Mouse (Mus musculus) stomach, embryonic 14.5 days (tissue): ENCODE results near the gene Sh2d4b. TPM values are rescaled to one million over a fixed set of nuclear protein-coding genes. Genes with fewer than 3 reads are reported as not detected.

ENCODE experiments used
- ATAC-seq: fragments of 200-750 bp; cut with Nextera tagmentation; 2 replicates; pipeline ENCODE4 v1.8.0; 2017; ENCODE audit warnings: low read depth, moderate TSS enrichment; ENCODE audit not compliant: insufficient number of reproducible peaks, insufficient read depth, low FRiP score
- H3K27ac ChIP-seq: fragments of 300-500 bp; sonication (generic); 2 replicates; pipeline ENCODE4 v1.5.1; 2014; ENCODE audit warnings: mild to moderate bottlenecking, low read length, moderate library complexity, mixed read lengths
- H3K27me3 ChIP-seq: fragments of 300-500 bp; sonication (generic); 2 replicates; pipeline ENCODE4 v1.6.1; 2014; ENCODE audit warnings: low read length, control low read depth, mixed read lengths; ENCODE audit not compliant: control insufficient read depth, insufficient read depth
- H3K36me3 ChIP-seq: fragments of 300-500 bp; sonication (generic); 2 replicates; pipeline ENCODE4 v1.6.1; 2014; ENCODE audit warnings: mild to moderate bottlenecking, control low read depth, low read length, moderate library complexity, mixed read lengths; ENCODE audit not compliant: control insufficient read depth, insufficient read depth
- H3K4me1 ChIP-seq: fragments of 300-500 bp; sonication (generic); 2 replicates; pipeline ENCODE4 v1.6.1; 2014; ENCODE audit warnings: low read length, control low read depth, mixed read lengths; ENCODE audit not compliant: control insufficient read depth, insufficient read depth
- H3K4me2 ChIP-seq: fragments of 300-500 bp; sonication (generic); replicated peaks from 2 replicates; pipeline ENCODE4 v1.6.1; 2014; ENCODE audit warnings: low read depth, low read length, control low read depth
- H3K4me3 ChIP-seq: fragments of 300-500 bp; sonication (generic); 2 replicates; pipeline ENCODE4 v1.5.1; 2014; ENCODE audit warnings: low read depth, low read length, control low read depth
- H3K9ac ChIP-seq: fragments of 300-500 bp; sonication (generic); replicated peaks from 2 replicates; pipeline ENCODE4 v1.6.1; 2014; ENCODE audit warnings: low read depth, mild to moderate bottlenecking, control low read depth, low read length, moderate library complexity, mixed read lengths
- H3K9me3 ChIP-seq: fragments of 300-500 bp; sonication (generic); 2 replicates; pipeline ENCODE4 v1.6.1; 2016; ENCODE audit warnings: low read depth, low read length, control low read depth; ENCODE audit not compliant: control insufficient read depth
- WGBS: fragments of 180-500 bp; shearing (Covaris S2); extraction: QIAGEN DNeasy Blood & Tissue Kit; methylation state at CpG from one replicate; pipeline ENCODE4 v1.1.7; 2014; 5-methylcytosine and 5-hydroxymethylcytosine counted together
- polyA plus RNA-seq: library from polyadenylated mRNA; unstranded; fragments of >200 nt; fragmentation: Nextera tagmentation; extraction: Ambion mirVana; gene quantifications from 2 replicates; pipeline ENCODE4 v1.2.1, GENCODE M21; 2014

The Sh2d4b gene
- polyA plus RNA-seq, 1 experiment from 2014 or later, result 0.56 TPM

DNA sequence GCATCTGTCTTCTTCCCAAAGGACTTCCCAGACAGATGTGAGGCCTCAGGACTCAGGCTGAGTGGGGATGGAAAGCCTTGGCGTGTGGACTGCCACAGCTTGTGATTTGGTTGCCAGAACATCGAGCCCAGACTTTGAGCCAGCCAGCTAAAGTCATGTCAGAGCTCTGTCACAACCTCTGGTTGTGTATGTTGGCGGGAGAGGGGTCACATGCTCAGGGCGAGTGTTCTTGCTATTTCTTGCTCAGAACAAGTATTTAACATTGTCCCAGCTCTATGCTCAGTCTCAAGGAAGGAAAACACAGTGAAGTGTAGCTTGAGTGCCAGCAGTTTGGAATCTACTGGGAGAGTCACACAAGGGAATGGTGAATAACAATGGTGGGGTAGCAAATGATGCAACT lies 3.4 kb downstream of the Sh2d4b start:
- H3K4me2 ChIP-seq, result no peak overlapping the region
- no peaks in the 10 kb centered on the region for H3K9me3 ChIP-seq
- H3K36me3 ChIP-seq, result no peaks in the 10 kb centered on the region
- no peaks in the 10 kb centered on the region for H3K27me3 ChIP-seq
- 58% methylated on average over 4 of the region's 4 CpGs for WGBS
- no peak overlapping the region for H3K9ac ChIP-seq
- no peaks in the 10 kb centered on the region for H3K4me1 ChIP-seq
- H3K4me3 ChIP-seq, result no peak overlapping the region
- H3K27ac ChIP-seq, result no peak overlapping the region
- no peak for ATAC-seq

DNA sequence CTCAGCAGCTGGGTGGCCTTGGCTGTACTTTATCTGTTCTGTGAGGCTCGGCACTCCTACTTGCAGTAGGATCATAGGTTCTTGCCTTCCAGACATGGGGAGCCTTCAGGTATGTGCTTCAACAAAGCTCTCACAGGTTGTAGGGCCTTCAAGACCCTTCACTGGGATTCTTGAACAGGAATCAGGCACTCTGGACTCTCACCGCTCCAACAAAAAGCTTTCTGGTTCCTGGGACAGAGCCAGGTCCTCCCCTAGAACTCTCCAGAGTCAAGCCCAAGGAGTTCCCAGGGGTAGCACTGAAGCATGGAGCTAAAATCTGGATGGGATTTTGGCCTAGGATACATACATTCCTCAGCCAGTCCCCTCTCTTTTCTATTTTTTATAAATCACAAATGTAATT lies 3.9 kb downstream of the Sh2d4b start:
- H3K9ac ChIP-seq, result no peak overlapping the region
- no peak overlapping the region for H3K4me2 ChIP-seq
- no peaks in the 10 kb centered on the region for H3K36me3 ChIP-seq
- H3K27me3 ChIP-seq, result no peaks in the 10 kb centered on the region
- no peak overlapping the region for H3K27ac ChIP-seq
- ATAC-seq, result no peak
- H3K4me1 ChIP-seq, result no peaks in the 10 kb centered on the region
- H3K4me3 ChIP-seq, result no peak overlapping the region
- H3K9me3 ChIP-seq, result no peaks in the 10 kb centered on the region
- WGBS, result 80% methylated on average over 2 of the region's 2 CpGs

- 81% methylated on average over 6 of the region's 6 CpGs for WGBS
- Histone ChIP-seq H3K36me3 (no peaks in the 10 kb centered on the region), H3K4me3 (no peak overlapping the region), H3K9ac (no peak overlapping the region), H3K4me2 (no peak overlapping the region), H3K9me3 (no peaks in the 10 kb centered on the region), H3K4me1 (no peaks in the 10 kb centered on the region), H3K27ac (no peak overlapping the region), H3K27me3 (no peaks in the 10 kb centered on the region)
- no peak for ATAC-seq
Observed at GRCm38 (mm10) chr14:40886428-40887202, 6.5 kb downstream of the Sh2d4b start.

DNA sequence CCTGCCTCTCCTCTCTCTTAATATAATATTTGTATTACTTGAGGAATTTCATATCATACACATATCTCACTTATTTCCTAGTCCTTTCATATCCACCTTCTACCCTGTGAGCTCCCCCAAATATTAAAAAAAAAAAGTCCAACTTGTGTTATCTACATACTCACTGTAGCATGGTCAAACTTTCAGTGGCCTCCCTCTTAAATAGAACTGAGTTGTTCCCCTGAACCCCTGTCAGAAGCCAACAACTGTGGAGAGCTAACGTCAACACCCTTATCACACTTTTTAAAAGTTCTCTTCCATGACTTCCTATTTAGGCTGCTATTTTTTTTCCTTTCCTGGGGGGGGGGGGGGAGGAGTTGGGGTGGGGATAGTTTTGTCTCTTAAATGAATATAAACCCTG lies 7.3 kb downstream of the Sh2d4b start:
- no peak overlapping the region for H3K4me3 ChIP-seq
- no peak overlapping the region for H3K9ac ChIP-seq
- H3K9me3 ChIP-seq, result no peaks in the 10 kb centered on the region
- H3K4me2 ChIP-seq, result no peak overlapping the region
- no peaks in the 10 kb centered on the region for H3K36me3 ChIP-seq
- H3K27me3 ChIP-seq, result no peaks in the 10 kb centered on the region
- no peak overlapping the region for H3K27ac ChIP-seq
- 17% methylated on average over 1 of the region's 1 CpGs for WGBS
- ATAC-seq, result no peak
- no peaks in the 10 kb centered on the region for H3K4me1 ChIP-seq

DNA sequence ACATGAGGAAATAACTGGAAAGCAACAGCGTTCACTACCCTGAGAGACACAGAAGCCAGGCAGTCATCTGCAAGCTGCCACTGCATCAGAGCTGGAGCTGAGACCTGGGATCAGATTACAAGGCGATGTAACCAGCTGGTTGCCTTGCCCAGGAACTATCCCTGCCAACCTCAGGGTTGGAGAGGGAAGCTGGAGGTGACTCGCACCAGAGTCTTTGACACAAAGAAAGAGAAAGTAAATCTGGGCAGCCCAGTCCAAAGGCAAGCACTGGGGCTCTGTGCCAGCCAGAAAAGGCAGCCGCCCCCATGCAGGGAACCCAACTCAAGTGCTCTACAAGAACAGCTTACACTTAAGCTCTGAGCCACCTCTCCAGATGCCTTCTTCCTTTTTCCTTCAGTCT lies 7.8 kb downstream of the Sh2d4b start:
- H3K4me2 ChIP-seq, result no peak overlapping the region
- no peak overlapping the region for H3K9ac ChIP-seq
- no peaks in the 10 kb centered on the region for H3K9me3 ChIP-seq
- no peak overlapping the region for H3K27ac ChIP-seq
- ATAC-seq, result no peak
- H3K27me3 ChIP-seq, result no peaks in the 10 kb centered on the region
- no peak overlapping the region for H3K4me3 ChIP-seq
- no peaks in the 10 kb centered on the region for H3K36me3 ChIP-seq
- no peaks in the 10 kb centered on the region for H3K4me1 ChIP-seq
- WGBS, result 23% methylated on average over 4 of the region's 4 CpGs

GRCm38 (mm10) chr14:40874565-40874964 lies 18.5 kb downstream of the Sh2d4b start:
- no peak overlapping the region for H3K4me3 ChIP-seq
- H3K27ac ChIP-seq, result no peak overlapping the region
- no peaks in the 10 kb centered on the region for H3K4me1 ChIP-seq
- H3K4me2 ChIP-seq, result no peak overlapping the region
- no peaks in the 10 kb centered on the region for H3K27me3 ChIP-seq
- H3K9ac ChIP-seq, result no peak overlapping the region
- no peaks in the 10 kb centered on the region for H3K36me3 ChIP-seq
- H3K9me3 ChIP-seq, result no peaks in the 10 kb centered on the region
- ATAC-seq, result no peak

- H3K27me3 ChIP-seq, result no peaks in the 10 kb centered on the region
- H3K36me3 ChIP-seq, result no peaks in the 10 kb centered on the region
- H3K9me3 ChIP-seq, result no peaks in the 10 kb centered on the region
- H3K27ac ChIP-seq, result no peak overlapping the region
- no peak overlapping the region for H3K4me2 ChIP-seq
- H3K4me1 ChIP-seq, result no peaks in the 10 kb centered on the region
- no peak overlapping the region for H3K4me3 ChIP-seq
- no peak for ATAC-seq
- H3K9ac ChIP-seq, result no peak overlapping the region
- WGBS, result 92% methylated on average over 5 of the region's 5 CpGs
Observed at GRCm38 (mm10) chr14:40873961-40874360, 19.1 kb downstream of the Sh2d4b start.

GRCm38 (mm10) chr14:40870598-40870997 lies 22.5 kb downstream of the Sh2d4b start:
- H3K9ac ChIP-seq, result no peak overlapping the region
- no peaks in the 10 kb centered on the region for H3K27me3 ChIP-seq
- H3K4me1 ChIP-seq, result no peaks in the 10 kb centered on the region
- H3K4me3 ChIP-seq, result no peak overlapping the region
- H3K27ac ChIP-seq, result no peak overlapping the region
- no peak overlapping the region for H3K4me2 ChIP-seq
- 51% methylated on average over 3 of the region's 3 CpGs for WGBS
- no peaks in the 10 kb centered on the region for H3K9me3 ChIP-seq
- no peaks in the 10 kb centered on the region for H3K36me3 ChIP-seq
- ATAC-seq, result no peak
